Mouse (Mus musculus): ENCODE measurements at regions not wholly inside any gene's neighbourhood (a gene's known extent, or its start where the extent isn't known, plus 50 kb on each side); places are given as distances from the start of the nearest gene placed in this dataset.

DNA sequence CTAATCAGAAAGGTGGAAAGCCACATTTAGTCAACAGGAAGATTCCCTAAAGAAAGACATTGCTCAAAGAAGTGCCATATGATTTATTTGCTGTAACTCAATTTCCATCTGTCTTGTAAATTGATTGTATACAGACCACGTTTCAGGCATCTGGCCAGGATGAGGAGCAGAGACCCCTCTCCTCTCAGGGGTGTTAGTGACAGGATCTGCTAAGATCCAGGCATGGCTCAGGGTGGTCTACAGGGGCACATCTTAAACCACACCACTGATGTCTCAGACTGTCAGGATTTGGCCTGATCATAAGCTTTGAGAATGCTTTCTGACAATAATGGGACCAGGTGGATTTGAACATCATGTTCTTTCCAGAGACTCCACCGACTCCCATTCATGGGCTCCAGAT, 295.5 kb upstream of the 4930452B06Rik start:
- TF ChIP-seq POLR2A (IDR thresholded peaks at IDR 0.05; ENCODE audit: insufficient read depth, low read length): no peak
- TF ChIP-seq CTCF (IDR thresholded peaks at IDR 0.05; ENCODE audit: low read depth, low read length): no peak
- TF ChIP-seq EP300 (IDR thresholded peaks at IDR 0.05; ENCODE audit: insufficient read depth, low read depth, low read length): no peak

Data from ES-Bruce4 (cell line).